Mouse (Mus musculus) heart, embryonic 14.5 days (tissue): Measurements from ENCODE around the gene Mcrip1. TPM values are rescaled to one million over a fixed set of nuclear protein-coding genes. Genes with fewer than 3 reads are reported as not detected.
A peak's percentile ranks its signal among the peaks of the same experiment; 100 is the strongest.

ENCODE experiments used
- ATAC-seq: fragments of 200-750 bp; cut with Nextera tagmentation; 2 replicates; pipeline ENCODE4 v1.8.0; 2017; ENCODE audit warnings: low read depth, moderate TSS enrichment; ENCODE audit not compliant: insufficient number of reproducible peaks, insufficient read depth, low FRiP score
- H3K27ac ChIP-seq, 2 experiments: fragments of 200-500 bp in 1 of 2; fragments of 300-500 bp in 1 of 2; sonication (generic) in 1 of 2; replicated peaks in 1 of 2; 2 replicates each; pipeline ENCODE4 v1.5.1; 2012 to 2014; ENCODE audit warnings: low read depth in 2 of 2, low read length in 2 of 2, control low read depth in 1 of 2, mild to moderate bottlenecking in 1 of 2, mixed read lengths in 1 of 2; ENCODE audit not compliant: control insufficient read depth in 1 of 2, insufficient read depth in 1 of 2
- H3K27me3 ChIP-seq: fragments of 300-500 bp; sonication (generic); 2 replicates; pipeline ENCODE4 v1.6.1; 2014; ENCODE audit warnings: mild to moderate bottlenecking, low read length, control low read depth; ENCODE audit not compliant: control insufficient read depth, insufficient read depth
- H3K36me3 ChIP-seq: fragments of 300-500 bp; sonication (generic); 2 replicates; pipeline ENCODE4 v1.6.1; 2014; ENCODE audit warnings: mild to moderate bottlenecking, control low read depth, low read length, mixed read lengths; ENCODE audit not compliant: control insufficient read depth, insufficient read depth
- H3K4me1 ChIP-seq, 2 experiments: fragments of 200-500 bp in 1 of 2; fragments of 300-500 bp in 1 of 2; sonication (generic) in 1 of 2; 2 replicates each; pipeline ENCODE4 v1.6.1; 2012 to 2014; ENCODE audit warnings: low read length in 2 of 2, control low read depth in 1 of 2, mixed read lengths in 1 of 2; ENCODE audit not compliant: control insufficient read depth in 2 of 2, insufficient read depth in 2 of 2
- H3K4me2 ChIP-seq: fragments of 300-500 bp; sonication (generic); 2 replicates; pipeline ENCODE4 v1.6.1; 2014; ENCODE audit warnings: mild to moderate bottlenecking, low read length
- H3K4me3 ChIP-seq, 2 experiments: fragments of 200-500 bp in 1 of 2; fragments of 300-500 bp in 1 of 2; sonication (generic) in 1 of 2; 2 replicates each; pipeline ENCODE4 v1.5.1; 2012 to 2014; ENCODE audit warnings: low read length in 2 of 2, mild to moderate bottlenecking in 2 of 2, control low read depth in 1 of 2, low read depth in 1 of 2, moderate library complexity in 1 of 2; ENCODE audit not compliant: control insufficient read depth in 1 of 2, insufficient read depth in 1 of 2
- H3K9ac ChIP-seq: fragments of 300-500 bp; sonication (generic); 2 replicates; pipeline ENCODE4 v1.6.1; 2014; ENCODE audit warnings: mild to moderate bottlenecking, low read length
- H3K9me3 ChIP-seq: fragments of 300-500 bp; sonication (generic); 2 replicates; pipeline ENCODE4 v1.6.1; 2016; ENCODE audit warnings: low read length, control low read depth; ENCODE audit not compliant: control insufficient read depth
- WGBS: fragments of 180-500 bp; shearing (Covaris S2); extraction: QIAGEN DNeasy Blood & Tissue Kit; methylation state at CpG from one replicate; pipeline ENCODE4 v1.1.7; 2014; 5-methylcytosine and 5-hydroxymethylcytosine counted together
- polyA plus RNA-seq: library from polyadenylated mRNA; unstranded; fragments of >200 nt; fragmentation: Nextera tagmentation; extraction: Ambion mirVana; gene quantifications from 2 replicates; pipeline ENCODE4 v1.2.1, GENCODE M21; 2014

The Mcrip1 gene
- polyA plus RNA-seq, 1 experiment from 2014 or later = 158 TPM

DNA sequence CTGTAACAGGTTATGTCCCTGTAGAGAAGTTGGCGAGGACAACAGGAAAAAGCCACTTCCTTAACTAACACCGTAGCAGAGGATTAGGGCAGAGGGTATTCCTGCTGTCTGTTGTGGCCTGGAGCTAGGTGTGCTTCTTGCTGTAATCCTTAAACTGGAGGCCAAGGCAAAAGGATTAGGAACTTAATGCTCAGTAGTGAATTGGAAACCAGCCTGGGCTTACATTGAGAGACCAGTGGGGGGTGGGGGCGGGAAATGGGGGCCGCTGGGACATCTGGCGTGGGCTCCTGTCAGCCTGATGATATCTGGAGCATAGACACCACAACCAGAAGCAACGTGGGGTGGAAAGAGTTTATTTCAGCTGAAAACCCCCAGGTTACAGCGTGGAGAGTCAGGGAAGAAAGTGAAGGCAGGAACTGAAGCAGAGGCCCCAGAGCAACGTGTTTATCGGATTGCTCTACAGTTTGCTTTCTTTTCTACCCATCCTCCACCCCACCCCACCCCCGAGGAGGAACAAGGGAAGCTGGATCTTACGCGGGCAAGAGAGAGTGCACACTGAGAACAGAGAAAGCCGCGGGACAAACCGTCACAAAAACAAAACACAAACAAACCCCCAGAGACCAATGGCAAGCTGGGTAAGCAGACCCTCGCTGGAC lies 39.0 kb downstream of the Mcrip1 start:
- no peak for ATAC-seq
- Histone ChIP-seq H3K4me2 (peak overlapping the region; percentile 68), H3K27me3 (no peaks in the 10 kb centered on the region), H3K9ac (peak overlapping the region; percentile 71), H3K4me1 (peaks cover 6 to 9% of the 10 kb centered on the region in 2 experiments; a peak in 3 of 4 replicates), H3K36me3 (no peaks in the 10 kb centered on the region), H3K4me3 (peak overlapping the region; percentile 27 to 40; a peak in 3 of 4 replicates), H3K27ac (peak overlapping the region; percentile 19 to 21; a peak in 3 of 4 replicates), H3K9me3 (no peaks in the 10 kb centered on the region)
- WGBS = 6% methylated on average over 16 of the region's 16 CpGs

DNA sequence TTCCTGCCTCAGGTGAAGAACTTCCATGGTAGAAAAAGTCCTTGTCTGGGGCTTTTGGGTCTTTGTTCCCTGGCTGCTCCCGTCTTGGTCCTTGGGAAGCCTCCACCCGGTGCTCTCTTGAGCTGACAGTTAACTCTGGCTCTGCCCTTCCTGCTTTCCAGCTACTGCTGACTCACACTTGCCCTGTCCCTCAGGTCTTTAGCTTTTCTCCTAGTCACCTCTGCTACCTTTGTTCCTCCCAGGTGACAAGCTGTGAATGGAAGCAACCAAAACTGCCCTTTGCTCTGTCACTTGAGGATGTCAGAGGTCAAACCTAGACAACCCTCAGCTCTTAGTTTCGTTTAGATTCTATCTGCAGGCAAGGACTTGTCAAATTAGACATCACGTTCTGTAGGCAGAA lies 39.6 kb downstream of the Mcrip1 start:
- H3K27ac ChIP-seq = peak overlapping the region in 1 of 2 experiments; percentile 21; a peak in 1 of 4 replicates
- no peaks in the 10 kb centered on the region for H3K36me3 ChIP-seq
- no peak overlapping the region for H3K9ac ChIP-seq
- peaks cover 6 to 9% of the 10 kb centered on the region in 2 experiments; a peak in 3 of 4 replicates for H3K4me1 ChIP-seq
- WGBS = 44% methylated on average over 4 of the region's 4 CpGs
- no peak overlapping the region for H3K4me3 ChIP-seq
- no peak for ATAC-seq
- H3K4me2 ChIP-seq = peak overlapping the region; percentile 68; the same call in 1 of the 2 replicates
- no peaks in the 10 kb centered on the region for H3K27me3 ChIP-seq
- no peaks in the 10 kb centered on the region for H3K9me3 ChIP-seq

DNA sequence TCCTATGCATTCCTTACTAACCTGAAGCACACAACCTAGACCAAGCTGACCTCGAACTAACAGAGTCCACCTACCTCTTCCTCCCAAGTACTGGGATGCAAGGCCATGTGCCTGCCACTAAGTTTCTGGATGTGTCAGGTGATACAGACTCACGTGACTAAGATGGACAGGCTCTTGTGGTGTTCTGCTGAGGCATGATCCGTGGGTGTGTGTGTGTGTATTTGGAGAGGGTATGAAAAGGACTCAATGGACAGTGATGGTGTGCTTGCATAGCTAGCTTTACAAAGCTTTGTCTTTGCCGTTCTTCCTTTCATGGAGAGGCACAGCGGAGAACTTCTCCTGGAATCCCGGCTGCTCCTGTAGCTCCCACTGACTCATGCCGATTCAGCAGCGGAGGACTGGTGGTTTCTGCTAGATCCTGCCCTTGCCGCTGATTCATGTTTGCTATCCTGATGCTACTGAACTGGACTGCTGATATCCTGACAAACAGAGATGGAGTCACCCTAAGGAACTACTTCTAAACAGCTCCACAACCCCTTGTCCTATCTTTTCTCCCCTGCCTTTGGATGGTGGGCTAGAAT lies 41.1 kb downstream of the Mcrip1 start:
- Histone ChIP-seq H3K9me3 (no peaks in the 10 kb centered on the region), H3K4me3 (no peak overlapping the region), H3K4me2 (no peak overlapping the region), H3K4me1 (peaks cover 6 to 9% of the 10 kb centered on the region in 2 experiments; a peak in 3 of 4 replicates), H3K27me3 (no peaks in the 10 kb centered on the region), H3K36me3 (no peaks in the 10 kb centered on the region), H3K27ac (no peak overlapping the region), H3K9ac (no peak overlapping the region)
- no peak for ATAC-seq
- WGBS = 77% methylated on average over 9 of the region's 9 CpGs

DNA sequence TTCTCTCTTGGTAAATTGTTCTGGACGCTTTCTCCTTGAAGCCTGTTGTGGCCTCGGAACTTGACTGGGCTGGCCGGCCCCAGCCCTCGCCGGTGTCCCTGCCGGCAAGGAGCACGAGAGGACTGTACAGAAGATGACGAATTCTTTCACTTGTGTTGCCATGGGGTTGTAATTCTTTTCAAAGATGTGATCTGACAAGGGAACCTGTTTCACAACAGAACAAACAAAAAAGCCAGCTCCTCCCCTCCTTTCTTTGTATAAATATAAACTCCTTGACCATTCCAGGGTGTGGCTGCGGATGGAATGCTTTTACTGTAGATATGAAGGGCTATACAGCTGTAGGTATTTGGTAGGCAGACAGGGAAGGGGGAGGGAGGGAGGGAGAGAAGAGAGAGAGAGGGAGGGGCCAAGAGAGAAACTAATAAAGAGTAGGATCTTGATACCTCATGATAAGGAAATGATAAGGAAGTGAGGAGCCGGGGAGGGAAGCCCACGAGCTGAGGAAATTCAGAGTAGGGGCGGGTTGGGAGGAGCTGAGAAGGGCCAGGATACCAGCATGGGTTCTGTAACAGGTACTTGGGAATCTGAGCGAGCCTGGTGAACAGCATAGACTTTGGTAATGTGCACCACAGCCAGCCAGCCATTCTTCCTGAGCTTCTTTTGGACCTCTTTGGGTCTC lies 41.8 kb downstream of the Mcrip1 start:
- no peak overlapping the region for H3K27ac ChIP-seq
- peaks cover 6 to 9% of the 10 kb centered on the region in 2 experiments; a peak in 3 of 4 replicates for H3K4me1 ChIP-seq
- 73% methylated on average over 13 of the region's 13 CpGs for WGBS
- H3K9ac ChIP-seq = no peak overlapping the region
- no peaks in the 10 kb centered on the region for H3K36me3 ChIP-seq
- no peaks in the 10 kb centered on the region for H3K9me3 ChIP-seq
- H3K4me3 ChIP-seq = no peak overlapping the region
- no peak for ATAC-seq
- no peak overlapping the region for H3K4me2 ChIP-seq
- no peaks in the 10 kb centered on the region for H3K27me3 ChIP-seq

DNA sequence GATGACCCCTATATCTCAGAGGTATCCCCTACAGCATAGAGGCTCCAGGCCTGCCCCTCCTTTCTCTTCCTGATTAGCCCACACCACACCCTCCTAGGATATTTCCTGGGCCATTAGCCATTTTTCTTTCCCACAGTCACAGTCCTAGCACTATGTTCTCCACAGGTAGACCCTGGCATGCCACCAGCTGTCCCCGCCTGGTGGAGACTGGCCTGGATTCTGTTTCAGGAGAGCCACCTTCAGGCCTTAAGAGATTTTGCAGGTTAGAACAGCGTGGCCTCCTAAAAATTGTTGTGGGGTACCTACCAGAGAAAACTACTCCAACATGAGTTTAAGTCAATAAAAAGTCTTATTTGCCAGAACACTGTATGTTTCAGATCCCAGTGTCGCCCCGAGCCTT lies 42.6 kb downstream of the Mcrip1 start:
- Histone ChIP-seq H3K4me1 (peaks cover 6 to 9% of the 10 kb centered on the region in 2 experiments; a peak in 3 of 4 replicates), H3K27ac (no peak overlapping the region), H3K9ac (no peak overlapping the region), H3K27me3 (no peaks in the 10 kb centered on the region), H3K4me3 (no peak overlapping the region), H3K9me3 (no peaks in the 10 kb centered on the region), H3K36me3 (no peaks in the 10 kb centered on the region), H3K4me2 (no peak overlapping the region)
- 51% methylated on average over 4 of the region's 4 CpGs for WGBS
- ATAC-seq = no peak

DNA sequence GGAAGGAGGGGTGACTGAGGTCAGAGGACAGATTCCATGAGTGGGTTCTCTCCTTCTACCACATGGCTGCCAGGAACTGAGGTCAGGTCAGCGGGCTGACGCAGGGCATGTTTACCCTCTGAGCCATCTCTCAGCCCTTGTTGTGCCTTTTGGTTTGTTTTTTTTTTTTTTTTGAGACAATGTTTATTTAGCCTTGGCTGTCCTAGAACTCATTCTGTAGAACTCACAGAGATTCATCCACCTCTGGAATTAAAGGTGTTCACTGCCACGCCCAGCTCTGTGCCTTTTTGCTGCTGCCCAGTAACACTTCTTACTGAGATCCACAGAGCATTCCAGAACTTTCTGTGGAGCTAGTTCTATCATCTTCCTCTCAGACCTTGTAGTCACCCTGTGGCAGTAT lies 43.9 kb downstream of the Mcrip1 start:
- no peaks in the 10 kb centered on the region for H3K9me3 ChIP-seq
- peaks cover 2 to 5% of the 10 kb centered on the region in 2 experiments; a peak in 3 of 4 replicates for H3K4me1 ChIP-seq
- ATAC-seq = no peak
- WGBS = 78% methylated on average over 3 of the region's 3 CpGs
- H3K27ac ChIP-seq = no peak overlapping the region
- H3K27me3 ChIP-seq = no peaks in the 10 kb centered on the region
- no peak overlapping the region for H3K4me3 ChIP-seq
- no peak overlapping the region for H3K9ac ChIP-seq
- H3K36me3 ChIP-seq = no peaks in the 10 kb centered on the region
- no peak overlapping the region for H3K4me2 ChIP-seq

DNA sequence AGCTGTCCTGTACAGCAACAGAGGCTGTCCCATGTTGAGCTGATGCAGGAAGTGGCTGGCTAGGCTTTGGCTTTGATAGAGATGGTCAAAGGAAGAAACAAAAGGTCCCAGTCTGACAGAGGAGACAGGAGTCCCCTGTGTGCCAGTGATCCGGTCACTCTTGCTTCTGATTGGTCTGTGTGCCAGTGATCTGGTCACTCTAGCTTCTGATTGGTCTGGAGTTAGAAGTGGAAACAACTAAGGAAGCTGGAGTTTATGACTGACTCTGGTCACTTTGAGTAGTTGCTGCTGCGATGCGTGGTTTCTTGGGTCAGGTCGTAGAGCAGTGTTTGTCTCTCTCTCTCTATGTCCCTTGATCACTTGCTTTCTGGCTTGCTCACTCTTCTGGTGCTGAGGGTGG lies 47.8 kb downstream of the Mcrip1 start:
- H3K4me1 ChIP-seq = peaks cover 0 to 7% of the 10 kb centered on the region in 2 experiments; a peak in 2 of 4 replicates
- H3K27ac ChIP-seq = no peak overlapping the region
- H3K4me2 ChIP-seq = no peak overlapping the region
- no peaks in the 10 kb centered on the region for H3K9me3 ChIP-seq
- peaks cover 23% of the 10 kb centered on the region for H3K36me3 ChIP-seq
- H3K9ac ChIP-seq = no peak overlapping the region
- WGBS = 81% methylated on average over 4 of the region's 4 CpGs
- no peak overlapping the region for H3K4me3 ChIP-seq
- no peak for ATAC-seq
- no peaks in the 10 kb centered on the region for H3K27me3 ChIP-seq
